Mouse (Mus musculus) heart, embryonic 12.5 days (tissue): ENCODE measurements around the gene Clca3a1. TPM values are rescaled to one million over a fixed set of nuclear protein-coding genes. Genes with fewer than 3 reads are reported as not detected.
"Not testable (repeated sequence)": the region's sequence is repeated elsewhere in the genome, so short reads cannot be mapped to it uniquely, and the experiment has no call there.

ENCODE experiments used
- ATAC-seq: fragments of 200-750 bp; cut with Nextera tagmentation; 2 replicates; pipeline ENCODE4 v1.8.0; 2017; ENCODE audit warnings: moderate TSS enrichment, moderate library complexity; ENCODE audit not compliant: insufficient number of reproducible peaks, low FRiP score
- H3K27ac ChIP-seq: fragments of 300-500 bp; sonication (generic); 2 replicates; pipeline ENCODE4 v1.5.1; 2016; ENCODE audit warnings: mild to moderate bottlenecking, moderate library complexity; ENCODE audit not compliant: poor library complexity, severe bottlenecking
- H3K27me3 ChIP-seq: fragments of 300-500 bp; sonication (generic); replicated peaks from 2 replicates; pipeline ENCODE4 v1.6.1; 2016; ENCODE audit warnings: mild to moderate bottlenecking, moderate library complexity
- H3K36me3 ChIP-seq: fragments of 300-500 bp; sonication (generic); 2 replicates; pipeline ENCODE4 v1.6.1; 2016; ENCODE audit warnings: mild to moderate bottlenecking, moderate library complexity
- H3K4me1 ChIP-seq: fragments of 300-500 bp; sonication (generic); replicated peaks from 2 replicates; pipeline ENCODE4 v1.6.1; 2016; ENCODE audit warnings: mild to moderate bottlenecking
- H3K4me2 ChIP-seq: fragments of 300-500 bp; sonication (generic); 2 replicates; pipeline ENCODE4 v1.6.1; 2016; ENCODE audit warnings: mild to moderate bottlenecking, moderate library complexity
- H3K4me3 ChIP-seq: fragments of 300-500 bp; sonication (generic); 2 replicates; pipeline ENCODE4 v1.5.1; 2016; ENCODE audit warnings: mild to moderate bottlenecking
- H3K9ac ChIP-seq: fragments of 300-500 bp; sonication (generic); 2 replicates; pipeline ENCODE4 v1.6.1; 2016; ENCODE audit warnings: mild to moderate bottlenecking, moderate library complexity
- H3K9me3 ChIP-seq: fragments of 300-500 bp; sonication (generic); replicated peaks from 2 replicates; pipeline ENCODE4 v1.6.1; 2016; ENCODE audit warnings: mild to moderate bottlenecking, moderate library complexity
- WGBS: fragments of 180-500 bp; shearing (Covaris S2); methylation state at CpG from one replicate; pipeline ENCODE4 v1.1.7; 2016; 5-methylcytosine and 5-hydroxymethylcytosine counted together
- polyA plus RNA-seq: library from polyadenylated mRNA; unstranded; fragments of >200 nt; fragmentation: Nextera tagmentation; extraction: Ambion mirVana; gene quantifications from 2 replicates; pipeline ENCODE4 v1.2.1, GENCODE M21; 2016

The Clca3a1 gene
- polyA plus RNA-seq, 1 experiment from 2014 or later = 22.1 TPM

DNA sequence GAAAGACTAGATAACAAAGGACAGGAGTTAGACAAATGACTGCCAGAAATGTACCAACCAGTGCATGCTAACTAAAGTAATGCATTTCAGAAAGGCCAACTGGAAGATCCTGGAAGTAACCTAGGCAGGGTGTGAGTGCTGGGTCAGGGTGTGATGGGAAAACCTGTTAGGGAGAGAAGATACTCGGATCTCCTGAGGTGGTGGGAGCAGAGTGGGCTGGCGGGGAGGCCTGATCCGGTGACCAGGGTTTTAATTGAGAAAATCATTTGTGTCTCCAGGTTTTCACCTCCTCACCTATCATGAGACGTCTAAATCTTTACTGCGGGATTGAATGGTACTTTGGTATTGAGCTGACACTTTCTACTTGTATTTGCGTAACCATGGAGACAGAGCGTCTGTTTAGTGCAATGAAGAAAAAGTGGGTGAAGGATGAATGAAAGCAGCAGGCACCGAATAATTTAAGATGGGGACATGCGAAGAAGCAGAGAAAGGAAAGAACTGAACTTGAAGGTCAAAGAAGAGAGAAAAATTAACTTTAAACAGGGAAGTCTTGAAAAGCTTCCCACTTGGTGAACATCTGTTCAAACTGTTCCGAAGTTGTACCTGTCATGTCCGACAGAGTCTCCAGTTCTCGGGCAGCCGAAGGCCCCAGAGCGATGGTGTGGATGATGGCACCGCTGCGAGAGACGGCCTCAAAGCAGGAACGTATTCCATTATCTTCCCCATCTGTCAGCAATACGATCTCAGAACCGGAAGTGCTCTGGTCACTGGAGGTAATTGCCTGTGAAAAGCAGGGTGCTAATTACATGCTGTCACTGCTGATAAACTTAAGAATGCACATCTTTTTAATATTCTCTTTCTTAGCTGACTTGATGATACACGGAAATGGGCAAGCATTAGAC, 11.5 kb downstream of the Clca3a1 start:
- H3K4me2 ChIP-seq, H3K4me1 ChIP-seq, H3K4me3 ChIP-seq, ATAC-seq, H3K27ac ChIP-seq, H3K9me3 ChIP-seq, H3K9ac ChIP-seq, H3K27me3 ChIP-seq: not testable (repeated sequence)
- peaks cover 12% of the 10 kb centered on the region; the same call in 1 of the 2 replicates for H3K36me3 ChIP-seq
- 57% methylated on average over 19 of the region's 21 CpGs for WGBS

DNA sequence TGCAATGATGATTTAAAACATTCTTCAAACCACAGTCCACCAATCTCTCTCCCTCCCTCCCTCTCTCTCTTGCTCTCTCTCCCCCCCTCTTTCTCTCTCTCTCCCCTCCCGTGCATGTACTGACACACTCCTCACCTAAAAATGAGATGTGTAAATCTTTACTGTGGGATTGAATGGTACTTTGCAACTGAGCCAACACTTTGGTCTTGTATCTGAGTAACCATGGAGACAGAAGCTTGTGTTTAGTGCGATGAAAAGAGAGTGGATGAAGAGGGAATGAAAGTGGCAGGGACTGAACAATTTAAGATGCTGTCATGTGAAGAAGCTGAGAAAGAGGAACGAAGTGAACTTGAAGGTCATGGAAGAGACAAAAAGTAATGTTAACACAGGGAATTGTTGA, 13.1 kb downstream of the Clca3a1 start:
- ATAC-seq, H3K4me2 ChIP-seq, H3K9me3 ChIP-seq: not testable (repeated sequence)

DNA sequence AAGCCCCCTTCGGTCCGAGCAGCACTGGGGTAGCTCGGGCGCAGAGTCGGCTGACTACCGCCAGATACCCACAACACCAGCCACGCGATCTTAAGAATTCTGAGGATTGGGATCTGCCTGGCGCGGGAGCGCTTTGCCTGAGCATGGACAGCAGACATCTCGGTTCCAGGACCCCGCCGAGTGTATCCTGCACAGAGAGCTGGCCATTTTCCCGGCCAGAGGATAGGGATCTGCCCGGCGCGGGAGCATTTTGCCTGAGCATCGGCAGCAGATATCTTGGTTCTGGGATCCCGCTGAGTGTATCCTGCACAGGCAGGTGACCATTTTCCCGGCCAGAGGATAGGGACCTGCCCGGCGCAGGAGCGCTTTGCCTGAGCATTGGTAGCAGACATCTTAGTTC, 22.4 kb downstream of the Clca3a1 start:
- H3K27ac ChIP-seq, ATAC-seq, H3K4me3 ChIP-seq, H3K27me3 ChIP-seq, H3K9me3 ChIP-seq, H3K36me3 ChIP-seq, H3K4me1 ChIP-seq, H3K9ac ChIP-seq: not testable (repeated sequence)
- WGBS = 61% methylated on average over 24 of the region's 24 CpGs
- H3K4me2 ChIP-seq = peak overlapping the region; percentile 28

More for the DNA sequence above, 13.1 kb downstream of the Clca3a1 start:
- H3K4me1 ChIP-seq, H3K9ac ChIP-seq, H3K27me3 ChIP-seq, H3K4me3 ChIP-seq, H3K27ac ChIP-seq, H3K36me3 ChIP-seq: not testable (repeated sequence)
- 35% methylated on average over 3 of the region's 3 CpGs for WGBS

DNA sequence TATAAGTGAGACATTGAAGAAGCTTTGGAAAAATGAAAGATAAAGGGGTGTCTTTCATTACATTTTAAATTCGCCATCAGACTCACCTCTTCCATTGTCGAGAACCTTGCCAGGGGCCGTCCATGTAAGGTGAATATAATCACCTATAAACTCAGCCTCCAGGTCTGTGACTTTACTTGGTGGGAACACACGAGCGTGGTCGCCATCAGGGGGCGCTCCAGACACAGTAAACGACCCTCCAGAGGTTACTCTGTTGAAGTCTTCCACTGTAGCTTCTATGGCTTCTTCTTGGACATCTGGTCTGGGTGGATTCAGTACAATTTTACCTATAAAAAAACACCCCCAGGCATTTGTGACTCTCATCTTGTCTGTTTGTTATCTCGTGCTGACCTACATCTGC, 23.9 kb downstream of the Clca3a1 start:
- H3K4me3 ChIP-seq = no peak overlapping the region
- ATAC-seq = 0 out of 2 replicates have a peak, but pooled peaks have one; percentile 57
- no peaks in the 10 kb centered on the region for H3K27me3 ChIP-seq
- no peak overlapping the region for H3K4me2 ChIP-seq
- H3K27ac ChIP-seq = no peak overlapping the region
- 24% methylated on average over 9 of the region's 9 CpGs for WGBS
- H3K36me3 ChIP-seq = peaks cover 11% of the 10 kb centered on the region
- H3K9ac ChIP-seq = no peak overlapping the region
- H3K4me1 ChIP-seq = no peaks in the 10 kb centered on the region
- peaks cover 3% of the 10 kb centered on the region; the same call in 1 of the 2 replicates for H3K9me3 ChIP-seq

DNA sequence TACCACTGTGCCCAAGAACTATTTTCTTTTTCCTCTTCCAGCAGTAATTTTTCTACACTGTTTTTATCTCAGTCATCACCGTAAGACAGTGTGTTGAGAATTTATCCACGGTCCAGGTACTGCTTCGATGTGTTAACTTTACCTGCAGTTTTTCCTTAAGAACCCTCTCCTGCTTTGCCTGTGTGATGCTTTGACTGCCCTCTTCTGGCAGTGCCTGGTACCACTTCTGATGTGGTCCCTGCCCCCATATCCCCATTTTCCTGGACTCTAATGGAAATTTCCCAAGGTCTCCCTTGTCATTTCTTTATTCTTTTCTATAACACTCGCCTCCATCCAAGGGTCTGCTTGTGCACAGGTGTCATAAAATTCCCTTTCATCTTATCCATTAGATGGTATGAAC, 37.3 kb downstream of the Clca3a1 start:
- Histone ChIP-seq H3K9me3 (no peaks in the 10 kb centered on the region), H3K27ac (no peak overlapping the region), H3K27me3 (no peaks in the 10 kb centered on the region), H3K36me3 (no peaks in the 10 kb centered on the region), H3K4me1 (peaks cover 10% of the 10 kb centered on the region), H3K4me3 (no peak overlapping the region), H3K4me2 (no peak overlapping the region), H3K9ac (no peak overlapping the region)
- WGBS = 43% methylated on average over 4 of the region's 4 CpGs
- ATAC-seq = no peak

DNA sequence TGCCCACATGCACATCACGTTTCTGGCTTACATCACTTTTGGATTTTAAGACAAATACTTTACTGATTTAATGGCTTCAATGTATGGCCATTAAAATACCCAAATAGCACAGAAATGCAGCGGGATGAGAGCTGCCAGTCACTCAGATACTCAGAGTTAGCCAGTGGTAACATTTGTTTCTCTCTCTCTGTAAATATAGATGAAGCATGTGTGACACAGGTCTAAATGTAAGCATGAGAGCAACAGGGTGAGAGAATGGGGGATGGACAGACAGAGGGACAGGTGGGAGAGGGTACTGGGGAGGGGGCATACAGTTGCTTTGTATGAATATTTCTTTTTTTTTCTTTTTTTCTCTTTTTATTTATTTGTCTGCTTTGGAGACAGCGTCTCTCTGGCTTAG, 38.2 kb downstream of the Clca3a1 start:
- not testable (repeated sequence) for ATAC-seq, H3K27me3 ChIP-seq, H3K9ac ChIP-seq, H3K9me3 ChIP-seq, H3K4me2 ChIP-seq, H3K36me3 ChIP-seq, H3K4me3 ChIP-seq, H3K27ac ChIP-seq
- H3K4me1 ChIP-seq = peaks cover 17% of the 10 kb centered on the region
- WGBS = 89% methylated on average over 3 of the region's 3 CpGs

DNA sequence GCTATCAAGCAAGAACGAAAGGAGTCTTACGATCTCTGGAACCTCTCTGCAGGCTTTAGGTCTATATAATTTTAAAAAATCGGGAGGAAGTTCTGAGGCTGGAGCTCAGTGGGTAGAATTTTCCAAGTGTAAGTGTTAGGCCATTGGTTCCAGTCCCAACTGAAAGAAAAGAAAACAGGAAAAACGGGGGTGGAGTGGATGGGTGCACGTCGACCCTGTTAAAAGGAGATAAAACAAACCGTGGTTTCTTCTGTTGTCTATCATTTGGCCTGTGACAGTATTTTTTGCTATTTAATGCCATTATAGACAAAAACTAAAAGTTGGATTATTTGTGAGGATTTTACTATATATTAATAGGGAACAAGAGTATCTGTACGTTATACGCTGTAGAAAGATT, 38.9 kb downstream of the Clca3a1 start:
- H3K4me1 ChIP-seq = peaks cover 17% of the 10 kb centered on the region
- ATAC-seq = no peak
- no peak overlapping the region for H3K4me3 ChIP-seq
- peak overlapping the region; percentile 100 for H3K27ac ChIP-seq
- H3K27me3 ChIP-seq = no peaks in the 10 kb centered on the region
- WGBS = 63% methylated on average over 9 of the region's 9 CpGs
- no peaks in the 10 kb centered on the region for H3K36me3 ChIP-seq
- no peak overlapping the region for H3K9ac ChIP-seq
- no peak overlapping the region for H3K4me2 ChIP-seq
- H3K9me3 ChIP-seq = no peaks in the 10 kb centered on the region

DNA sequence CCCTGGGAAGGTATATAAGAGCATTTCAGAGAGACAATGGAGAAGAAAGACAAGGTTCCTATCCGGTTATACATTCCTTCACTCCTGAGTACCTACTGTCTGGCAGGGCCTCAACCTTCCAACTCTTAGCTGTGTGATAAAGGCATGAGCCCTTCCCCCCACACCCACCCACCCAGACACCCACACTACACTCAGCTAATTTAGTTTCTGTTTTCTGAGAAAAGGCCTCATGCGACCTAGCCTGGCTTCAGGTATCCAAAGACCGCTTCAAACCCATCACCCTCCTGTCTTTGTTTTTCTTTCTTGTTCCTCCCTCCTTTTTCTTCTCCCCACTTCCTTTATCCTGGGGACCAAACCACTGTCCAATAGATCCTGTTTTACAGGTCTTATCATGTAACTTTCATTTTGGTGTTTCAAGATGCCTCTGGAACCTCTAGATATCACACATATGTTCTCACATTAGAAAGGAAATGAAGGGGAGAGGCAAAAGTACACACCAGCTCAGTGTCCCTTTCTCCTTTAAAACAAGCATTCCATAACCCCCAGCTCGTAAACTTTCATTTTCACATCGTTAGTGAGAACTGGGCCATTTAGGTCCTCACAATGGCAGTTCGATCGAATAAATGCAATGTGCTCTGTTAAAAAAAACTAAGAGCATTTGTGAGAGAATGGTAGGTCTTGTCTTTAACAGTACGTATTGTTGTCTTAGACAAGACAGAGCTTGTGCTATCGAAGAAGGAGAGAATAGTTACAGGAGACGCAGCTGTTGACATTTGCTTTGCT, 39.5 kb downstream of the Clca3a1 start:
- peak overlapping the region; percentile 100 for H3K4me3 ChIP-seq
- peak overlapping the region; percentile 68 for H3K4me2 ChIP-seq

DNA sequence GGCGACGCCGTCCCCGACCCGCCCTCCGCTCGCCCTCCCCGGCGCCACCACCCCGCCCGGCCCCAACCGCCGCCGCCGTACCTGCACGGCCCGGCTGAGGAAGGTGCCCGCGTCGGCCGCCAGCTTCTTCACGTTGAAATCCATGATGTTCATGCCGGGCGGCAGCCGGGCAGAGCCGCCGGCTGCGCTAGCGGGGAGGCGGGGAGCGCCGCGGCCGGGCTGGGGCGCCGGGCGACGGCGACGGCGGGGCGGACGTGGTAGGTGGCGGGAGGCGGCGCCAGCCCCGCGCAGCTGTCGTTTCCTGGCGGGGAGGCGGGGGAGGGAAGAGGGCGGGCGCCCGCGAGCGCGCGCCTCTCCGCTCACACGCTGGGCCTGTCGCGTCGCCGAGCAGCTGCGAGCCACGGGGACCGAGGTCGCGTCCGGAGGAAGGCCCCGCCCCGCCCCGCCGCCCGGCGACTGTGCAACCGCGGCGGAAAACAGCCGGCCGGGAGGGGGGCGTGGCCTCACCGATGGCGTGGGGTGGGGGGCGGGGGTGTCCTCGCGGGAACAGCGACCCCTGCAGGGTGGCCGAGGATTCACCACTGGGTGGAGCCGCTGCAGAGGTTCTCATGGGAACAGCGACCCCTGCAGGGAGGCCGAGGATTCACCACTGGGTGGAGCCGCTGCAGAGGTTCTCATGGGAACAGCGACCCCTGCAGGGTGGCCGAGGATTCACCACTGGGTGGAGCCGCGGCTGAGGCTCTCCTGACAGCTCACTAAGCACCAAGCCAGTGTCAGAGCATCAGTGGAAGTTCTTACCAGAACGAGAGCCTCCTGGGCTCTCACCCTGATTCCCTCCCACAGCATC, 40.7 kb downstream of the Clca3a1 start, which contains the start of gene Sh3glb1:
Gene Sh3glb1, minus strand, starts transcription at position 435 of the 847 bp plus-strand sequence.
- Histone ChIP-seq H3K4me1 (peaks cover 26% of the 10 kb centered on the region), H3K4me3 (peak within 1 kb of the TSS; percentile 100), H3K4me2 (peak within 1 kb of the TSS; percentile 84), H3K36me3 (no peaks in the 10 kb centered on the region), H3K9me3 (no peaks in the 10 kb centered on the region), H3K27ac (peak within 1 kb of the TSS; percentile 100), H3K27me3 (no peaks in the 10 kb centered on the region), H3K9ac (peak within 1 kb of the TSS; percentile 99)
- ATAC-seq = peak; percentile 94
- under 1% methylated on average over 84 of the region's 98 CpGs for WGBS

More for the DNA sequence above, 39.5 kb downstream of the Clca3a1 start:
- Histone ChIP-seq H3K27me3 (no peaks in the 10 kb centered on the region), H3K27ac (peak overlapping the region; percentile 100), H3K9ac (peak overlapping the region; percentile 65; the same call in 1 of the 2 replicates), H3K36me3 (no peaks in the 10 kb centered on the region), H3K9me3 (no peaks in the 10 kb centered on the region), H3K4me1 (peaks cover 19% of the 10 kb centered on the region)
- WGBS = 69% methylated on average over 10 of the region's 10 CpGs
- ATAC-seq = no peak

DNA sequence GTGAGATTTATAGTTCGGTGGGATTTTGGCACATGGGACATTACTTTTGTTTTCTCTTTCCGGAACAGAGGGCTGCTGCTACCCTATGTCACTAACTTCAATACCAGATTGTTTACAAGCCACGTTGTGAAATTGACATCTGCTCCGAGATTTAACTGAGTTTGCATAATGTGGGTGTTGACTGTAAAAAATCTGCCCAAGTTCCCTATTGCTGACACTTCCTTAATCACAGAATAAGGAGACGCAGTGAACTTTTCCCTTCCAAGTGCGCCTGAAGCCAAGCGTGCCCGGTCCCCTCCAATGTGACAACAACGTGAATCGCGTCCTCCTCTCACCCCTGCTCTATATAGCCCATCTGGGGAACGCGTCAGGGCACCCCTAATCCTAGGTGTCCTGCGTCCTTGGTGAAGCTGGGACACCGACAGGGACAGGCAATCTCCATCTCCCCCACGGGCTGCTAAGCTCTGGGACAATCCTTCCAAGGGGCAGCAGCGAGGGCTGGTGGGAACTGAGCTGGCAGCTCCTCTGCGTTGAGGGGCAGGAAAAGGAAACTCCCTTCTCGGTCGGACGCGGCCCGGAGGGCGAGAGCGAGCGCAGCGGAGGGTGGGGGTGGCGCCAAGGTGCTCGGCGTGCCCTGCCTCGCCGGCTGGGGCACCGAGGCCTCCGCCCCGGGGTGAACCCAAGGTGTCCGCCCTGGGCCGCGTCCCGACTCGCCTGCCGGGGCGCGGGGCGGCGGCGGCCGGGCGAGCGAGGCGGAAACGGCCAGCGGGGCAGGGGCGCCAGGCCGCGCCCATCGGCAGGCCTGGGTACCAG, 41.5 kb downstream of the Clca3a1 start:
- peak; percentile 71 for ATAC-seq
- H3K4me3 ChIP-seq = peak overlapping the region; percentile 100
- H3K4me1 ChIP-seq = peaks cover 33% of the 10 kb centered on the region
- H3K36me3 ChIP-seq = no peaks in the 10 kb centered on the region
- H3K27ac ChIP-seq = peak overlapping the region; percentile 100
- peak overlapping the region; percentile 84 for H3K4me2 ChIP-seq
- H3K9me3 ChIP-seq = no peaks in the 10 kb centered on the region
- WGBS = under 1% methylated on average over 45 of the region's 56 CpGs
- no peaks in the 10 kb centered on the region for H3K27me3 ChIP-seq
- peak overlapping the region; percentile 99 for H3K9ac ChIP-seq
